Mouse (Mus musculus): ENCODE results near the gene Myo3b.

DNA sequence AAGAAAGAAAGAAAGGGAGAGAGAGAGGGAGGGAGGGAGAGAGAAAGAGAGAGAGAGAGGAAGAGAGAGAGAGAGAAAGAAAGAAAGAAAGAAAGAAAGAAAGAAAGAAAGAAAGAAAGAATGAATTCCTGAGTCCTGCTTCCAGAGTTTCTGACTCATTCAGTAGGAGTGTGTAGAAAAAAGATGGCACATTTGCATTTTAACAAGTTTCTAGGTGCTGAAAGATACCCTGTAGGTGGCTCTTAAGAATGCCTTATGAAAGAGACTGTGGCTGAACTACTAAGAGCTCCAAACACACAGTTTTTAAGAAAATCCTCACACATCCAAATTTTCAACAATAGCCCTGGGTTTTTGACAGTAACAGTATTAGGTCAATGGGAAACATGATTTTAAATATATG, 264.0 kb downstream of the Myo3b start:
- TF ChIP-seq CTCF (IDR thresholded peaks at IDR 0.05; ENCODE audit: borderline replicate concordance, extremely low read depth, insufficient read depth, insufficient read length) (no peak), POLR2A (IDR thresholded peaks at IDR 0.05; ENCODE audit: borderline replicate concordance, extremely low read depth, insufficient read depth, insufficient read length, poor library complexity, severe bottlenecking) (no peak)
